Mouse (Mus musculus) left cerebral cortex, postnatal 25 days (tissue): ENCODE data around the gene Ssxb2. TPM values are rescaled to one million over a fixed set of nuclear protein-coding genes. Genes with fewer than 3 reads are reported as not detected.
"Not testable (repeated sequence)": the region's sequence is repeated elsewhere in the genome, so short reads cannot be mapped to it uniquely, and the experiment has no call there.

Experiments
- DNase-seq, 2 experiments: peaks; one replicate each; pipeline ENCODE4 v3.0.0; 2022; ENCODE audit warnings: low spot score in 2 of 2, mixed read lengths in 1 of 2
- intact Hi-C: fragments of 180-260 bp; cut with DNase I; formaldehyde crosslinking; loops from one replicate; pipeline ENCODE4 v1.15.1; 2025
- total RNA-seq, 2 experiments: library from RNA; stranded (reverse); gene quantifications; 2 replicates each; pipeline ENCODE4 v1.2.3; 2021

The Ssxb2 gene
- total RNA-seq, result not detected

GRCm38 (mm10) chrX:8461626-8462025 is at the start of gene Ssxb2:
Gene Ssxb2 (minus strand): TSS chrX:8461726.
- not testable (repeated sequence) for DNase-seq

GRCm38 (mm10) chrX:8413005-8413404 is 48.5 kb downstream of the Ssxb2 start, which contains the start of gene Ssxb1:
Gene Ssxb1 (plus strand): TSS chrX:8413305.
- DNase-seq, intact Hi-C loops: not testable (repeated sequence)

More at GRCm38 (mm10) chrX:8461626-8462025, at the start of gene Ssxb2:
- intact Hi-C loops, result not testable (repeated sequence)

Other genes with a start within 250 kb of the Ssxb2 start
- gene Ftsj1, start 209.3 kb downstream of the Ssxb2 start, total RNA-seq, result 10 to 100 TPM; 20.2 to 25.9 TPM
- gene Slc38a5, start 190.6 kb downstream of the Ssxb2 start, total RNA-seq, result 1 to 10 TPM; 7.3 to 9.0 TPM
- gene Ssxb10, start 134.3 kb downstream of the Ssxb2 start, total RNA-seq, result not detected
- gene Ssxb9, start 94.7 kb downstream of the Ssxb2 start, total RNA-seq, result not detected
- not detected for gene Ssxb1, start 48.4 kb downstream of the Ssxb2 start, total RNA-seq
- not detected for gene Gm14459, start 63.2 kb upstream of the Ssxb2 start, total RNA-seq
- not detected for gene Ssxb6, start 86.5 kb upstream of the Ssxb2 start, total RNA-seq
- not detected for gene Ssxb3, start 130.1 kb upstream of the Ssxb2 start, total RNA-seq
- gene Ssxb8, start 229.1 kb upstream of the Ssxb2 start, total RNA-seq, result not detected